19 mouse cellular contexts compared by ENCODE assay signal in the genomic region with DNA sequence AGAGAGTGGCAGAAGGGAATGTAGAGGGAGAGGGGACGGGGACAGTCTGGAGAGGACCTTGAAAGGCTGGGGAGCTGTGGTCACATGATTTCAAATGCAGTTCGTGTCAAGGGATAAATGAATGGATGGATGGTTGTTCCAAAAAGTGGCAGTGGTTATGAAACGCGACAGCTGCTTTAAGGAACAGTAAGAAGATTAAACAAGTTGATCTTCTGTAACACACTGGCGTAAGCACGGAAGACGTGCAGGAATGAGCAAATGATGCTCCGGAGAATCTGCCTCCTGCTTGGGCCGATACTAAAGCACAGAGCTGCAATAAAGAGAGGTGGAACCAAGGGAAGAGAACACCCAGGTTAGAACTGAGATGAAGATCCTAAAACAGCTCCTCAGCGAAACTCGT.
"Had no signal": no experiment of that assay in that cellular context is flagged by ENCODE, and none has a peak within 500 bp of the region (broad histone marks: within the 10 kb centered on the region; RNA-seq: fewer than 3 reads in every experiment).

No protein-coding gene starts in this region.

- H3K9ac ChIP-seq: liver, embryonic 12.5 days; liver, embryonic 14.5 days; midbrain, embryonic 12.5 days; neural tube, embryonic 13.5 days; neural tube, embryonic 15.5 days had no signal

- ATAC-seq: liver, embryonic 12.5 days; lung, postnatal 0 days; midbrain, embryonic 16.5 days had no signal

- H3K4me1 ChIP-seq: liver, embryonic 12.5 days had no signal

- DNase-seq: lung, postnatal 4 days; midbrain, embryonic 14.5 days; retina, postnatal 1 day; right cerebral cortex, adult 18-20 months; right cerebral cortex, postnatal 25 days; right cerebral cortex, postnatal 4 days; spleen, adult 18-20 months; thymus, adult 18-20 months; thymus, postnatal 14 days; thymus, postnatal 36 days had no signal

- H3K4me2 ChIP-seq: liver, embryonic 12.5 days; midbrain, embryonic 12.5 days; neural tube, embryonic 13.5 days; neural tube, embryonic 15.5 days had no signal

- H3K36me3 ChIP-seq: midbrain, embryonic 10.5 days; midbrain, embryonic 12.5 days; neural tube, embryonic 13.5 days; neural tube, embryonic 15.5 days had no signal

- H3K27ac ChIP-seq: liver, embryonic 12.5 days; liver, embryonic 14.5 days; midbrain, embryonic 10.5 days; midbrain, embryonic 12.5 days; neural tube, embryonic 13.5 days; neural tube, embryonic 15.5 days had no signal

- H3K9me3 ChIP-seq: liver, embryonic 12.5 days; midbrain, embryonic 10.5 days; midbrain, embryonic 12.5 days; neural tube, embryonic 13.5 days; neural tube, embryonic 15.5 days had no signal

- H3K27me3 ChIP-seq: liver, embryonic 12.5 days; midbrain, embryonic 12.5 days; neural tube, embryonic 13.5 days; neural tube, embryonic 15.5 days had no signal

- H3K4me3 ChIP-seq: liver, embryonic 12.5 days; midbrain, embryonic 10.5 days; midbrain, embryonic 12.5 days; myocyte; neural tube, embryonic 13.5 days; neural tube, embryonic 15.5 days had no signal
